Mouse (Mus musculus) myocyte (in vitro differentiated cells): ENCODE data around the gene C1qtnf12.

Experiments used
- CEBPB ChIP-seq: IDR thresholded peaks from 2 replicates; pipeline ENCODE4 v1.6.1; 2011; ENCODE audit warnings: mild to moderate bottlenecking, moderate library complexity; ENCODE audit not compliant: poor library complexity, insufficient read depth, severe bottlenecking
- E2F4 ChIP-seq: IDR thresholded peaks from one replicate; pipeline ENCODE4 v1.6.1; 2011; ENCODE audit warnings: mild to moderate bottlenecking, control low read depth, moderate library complexity; ENCODE audit not compliant: insufficient read depth
- MAX ChIP-seq: IDR thresholded peaks from one replicate; pipeline ENCODE4 v1.6.1; 2011; ENCODE audit warnings: low read depth, mild to moderate bottlenecking, control low read depth
- MYOG ChIP-seq, 3 experiments: IDR thresholded peaks; one replicate each; pipeline ENCODE4 v1.6.1; 2011; ENCODE audit warnings: control low read depth in 2 of 3, low read depth in 2 of 3, mild to moderate bottlenecking in 2 of 3; ENCODE audit not compliant: insufficient read length in 2 of 3, control insufficient read depth in 1 of 3, insufficient read depth in 1 of 3
- POLR2A ChIP-seq: IDR thresholded peaks from one replicate; pipeline ENCODE4 v1.6.1; 2011; ENCODE audit warnings: low read depth, mild to moderate bottlenecking, control low read depth, moderate library complexity; ENCODE audit not compliant: insufficient read length
- POLR2AphosphoS2 ChIP-seq: IDR thresholded peaks from one replicate; pipeline ENCODE4 v1.6.1; 2011; ENCODE audit warnings: low read depth, control low read depth; ENCODE audit not compliant: insufficient read length
- TCF12 ChIP-seq: IDR thresholded peaks from one replicate; pipeline ENCODE4 v1.6.1; 2011; ENCODE audit warnings: mild to moderate bottlenecking, control low read depth; ENCODE audit not compliant: poor library complexity, insufficient read depth, severe bottlenecking
- USF1 ChIP-seq: IDR thresholded peaks from one replicate; pipeline ENCODE4 v1.6.1; 2011; ENCODE audit warnings: low read depth, mild to moderate bottlenecking, control low read depth, moderate library complexity

GRCm38 (mm10) chr4:155943534-155944249, 18.4 kb upstream of the C1qtnf12 start, which contains the start of gene Ube2j2:
- peak; percentile 56 for TF ChIP-seq MAX
- no peak for TF ChIP-seq USF1
- peak in 2 of 3 experiments; percentile 24 to 64 for TF ChIP-seq MYOG (IDR thresholded peaks at IDR 0.05; ENCODE audit: control insufficient read depth in 1 of 3, insufficient read depth in 1 of 3, insufficient read length in 2 of 3, low read depth in 2 of 3)
- TF ChIP-seq POLR2A = peak; percentile 87
- peak; percentile 92 for TF ChIP-seq POLR2AphosphoS2
- TF ChIP-seq E2F4 = peak; percentile 5
- no peak for TF ChIP-seq CEBPB
- no peak for TF ChIP-seq TCF12
